21 mouse cellular contexts compared by ENCODE assay signal in the genomic region with DNA sequence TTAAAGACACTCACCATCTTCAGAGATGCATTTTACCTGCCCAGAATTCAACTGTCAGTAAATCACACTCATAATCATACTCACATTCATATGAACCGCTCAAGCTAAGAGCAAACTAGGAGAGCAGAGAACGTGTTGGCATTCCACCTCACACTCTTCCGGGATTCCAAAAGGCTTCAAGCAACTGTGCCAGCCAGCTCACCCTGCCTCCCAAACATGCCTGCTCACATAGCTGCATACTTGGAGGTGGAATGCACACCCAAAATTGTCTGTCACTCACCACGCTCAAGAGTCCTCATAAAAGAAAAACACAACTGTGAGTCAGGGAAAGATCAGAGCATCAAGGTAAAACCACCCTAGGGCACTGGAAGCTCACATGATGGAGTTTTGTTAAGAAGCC. TPM values are rescaled to one million over a fixed set of nuclear protein-coding genes. Genes with fewer than 3 reads are reported as not detected.
A peak's percentile ranks its signal among the peaks of the same experiment; 100 is the strongest.
DNase-seq lines count a peak whose midpoint lies in the region; ATAC-seq lines count a peak whose summit lies in the region.
"Had no signal": no experiment of that assay in that cellular context is flagged by ENCODE, and none has a peak within 500 bp of the region (broad histone marks: within the 10 kb centered on the region; RNA-seq: fewer than 3 reads in every experiment).

No protein-coding gene starts in this region.

- no peak overlapping the region for H3K4me2 ChIP-seq in embryonic facial prominence, embryonic 14.5 days (ENCODE audit: low read depth, low read length)
- H3K4me2 ChIP-seq in kidney, embryonic 16.5 days (replicated peaks; ENCODE audit: low read depth, low read length), result no peak overlapping the region
- peak overlapping the region; percentile 12; the same call in 1 of the 2 replicates for H3K4me2 ChIP-seq in heart, embryonic 15.5 days
- H3K4me2 ChIP-seq: forebrain, embryonic 12.5 days; hindbrain, embryonic 13.5 days; liver, embryonic 12.5 days; lung, embryonic 14.5 days; midbrain, embryonic 11.5 days; neural tube, embryonic 15.5 days had no signal

- no peak overlapping the region for H3K27ac ChIP-seq in embryonic facial prominence, embryonic 14.5 days (replicated peaks; ENCODE audit: low read depth, low read length)
- H3K27ac ChIP-seq in embryonic facial prominence, embryonic 10.5 days (replicated peaks), result no peak overlapping the region
- H3K27ac ChIP-seq in kidney, embryonic 16.5 days (ENCODE audit: low read length), result 0 out of 2 replicates have a peak overlapping the region, but pooled peaks have one; percentile 25
- peak overlapping the region; percentile 50 for H3K27ac ChIP-seq in heart, embryonic 15.5 days
- H3K27ac ChIP-seq: forebrain, embryonic 12.5 days; hindbrain, embryonic 13.5 days; liver, embryonic 12.5 days; neural tube, embryonic 15.5 days had no signal

- ATAC-seq in embryonic facial prominence, embryonic 14.5 days (ENCODE audit: low read depth), result peak; percentile 44; the same call in 1 of the 2 replicates
- no peak for ATAC-seq in kidney, embryonic 16.5 days (ENCODE audit: low FRiP score, low TSS enrichment)
- peak; percentile 73; the same call in 1 of the 2 replicates for ATAC-seq in heart, embryonic 15.5 days (replicated peaks; ENCODE audit: insufficient number of reproducible peaks, insufficient read depth, low FRiP score, low read depth)
- ATAC-seq: liver, embryonic 12.5 days had no signal

- H3K9me3 ChIP-seq in embryonic facial prominence, embryonic 14.5 days (ENCODE audit: control insufficient read depth, low read length), result no peaks in the 10 kb centered on the region
- H3K9me3 ChIP-seq in embryonic facial prominence, embryonic 10.5 days, result no peaks in the 10 kb centered on the region
- no peaks in the 10 kb centered on the region for H3K9me3 ChIP-seq in kidney, embryonic 16.5 days (ENCODE audit: low read length)
- H3K9me3 ChIP-seq in heart, embryonic 15.5 days (replicated peaks), result no peaks in the 10 kb centered on the region
- H3K9me3 ChIP-seq: forebrain, embryonic 12.5 days; hindbrain, embryonic 13.5 days; liver, embryonic 12.5 days; neural tube, embryonic 15.5 days had no signal

- no peaks in the 10 kb centered on the region for H3K27me3 ChIP-seq in embryonic facial prominence, embryonic 14.5 days (replicated peaks; ENCODE audit: control insufficient read depth, insufficient read depth, low read length)
- no peaks in the 10 kb centered on the region for H3K27me3 ChIP-seq in embryonic facial prominence, embryonic 10.5 days (replicated peaks; ENCODE audit: low read depth, poor library complexity, severe bottlenecking)
- no peaks in the 10 kb centered on the region for H3K27me3 ChIP-seq in kidney, embryonic 16.5 days (ENCODE audit: insufficient read depth, low read length)
- no peaks in the 10 kb centered on the region for H3K27me3 ChIP-seq in heart, embryonic 15.5 days
- H3K27me3 ChIP-seq: forebrain, embryonic 12.5 days; hindbrain, embryonic 13.5 days; liver, embryonic 12.5 days had no signal

- intact Hi-C loops in gastrocnemius, postnatal 14 days (cut with DNase I; ENCODE audit: low total_unique reads), result no loop called here

- 78% methylated on average over 4 of the region's 4 CpGs for WGBS in embryonic facial prominence, embryonic 14.5 days
- 86% methylated on average over 4 of the region's 4 CpGs for WGBS in embryonic facial prominence, embryonic 10.5 days
- WGBS in kidney, embryonic 16.5 days, result 88% methylated on average over 4 of the region's 4 CpGs
- WGBS in heart, embryonic 15.5 days, result 48% methylated on average over 4 of the region's 4 CpGs

- no peak overlapping the region for H3K4me3 ChIP-seq in embryonic facial prominence, embryonic 14.5 days (ENCODE audit: low read depth, low read length)
- H3K4me3 ChIP-seq in embryonic facial prominence, embryonic 10.5 days, result no peak overlapping the region
- no peak overlapping the region for H3K4me3 ChIP-seq in kidney, embryonic 16.5 days (ENCODE audit: low read length)
- H3K4me3 ChIP-seq in heart, embryonic 15.5 days, result no peak overlapping the region
- H3K4me3 ChIP-seq: forebrain, embryonic 12.5 days; gastrocnemius, adult 2 months; hindbrain, embryonic 13.5 days; liver, embryonic 12.5 days; neural tube, embryonic 15.5 days had no signal

- peaks cover 10% of the 10 kb centered on the region for H3K4me1 ChIP-seq in embryonic facial prominence, embryonic 14.5 days (ENCODE audit: control insufficient read depth, insufficient read depth, low read length)
- no peaks in the 10 kb centered on the region for H3K4me1 ChIP-seq in embryonic facial prominence, embryonic 10.5 days
- peaks cover 7% of the 10 kb centered on the region for H3K4me1 ChIP-seq in kidney, embryonic 16.5 days (ENCODE audit: insufficient read depth, low read length)
- H3K4me1 ChIP-seq in heart, embryonic 15.5 days (replicated peaks), result peaks cover 45% of the 10 kb centered on the region
- H3K4me1 ChIP-seq: forebrain, embryonic 12.5 days; liver, embryonic 12.5 days; neural tube, embryonic 15.5 days had no signal

- H3K36me3 ChIP-seq in embryonic facial prominence, embryonic 14.5 days (ENCODE audit: control insufficient read depth, insufficient read depth, low read length), result no peaks in the 10 kb centered on the region
- H3K36me3 ChIP-seq in embryonic facial prominence, embryonic 10.5 days (replicated peaks), result peaks cover 7% of the 10 kb centered on the region; the same call in 1 of the 2 replicates
- H3K36me3 ChIP-seq in kidney, embryonic 16.5 days (ENCODE audit: insufficient read depth, low read length), result peaks cover 5% of the 10 kb centered on the region; the same call in 1 of the 2 replicates
- peaks cover 5% of the 10 kb centered on the region for H3K36me3 ChIP-seq in heart, embryonic 15.5 days
- H3K36me3 ChIP-seq: forebrain, embryonic 12.5 days; hindbrain, embryonic 13.5 days; neural tube, embryonic 15.5 days had no signal

- DNase-seq in embryonic facial prominence, embryonic 14.5 days (ENCODE audit: low spot score), result peak; percentile 70
- DNase-seq in embryonic facial prominence, embryonic 10.5 days (ENCODE audit: low spot score), result no peak
- DNase-seq in kidney, postnatal 4 days, result no peak
- DNase-seq in lung, postnatal 10 days, result peak; percentile 22
- no peak for DNase-seq in gastrocnemius, postnatal 14 days
- DNase-seq in frontal cortex, postnatal 10 days (ENCODE audit: low spot score in 2 of 2), result no peak
- DNase-seq: adrenal gland, postnatal 14 days; cerebellum, adult 9-11 months; gastrocnemius, adult 2 months; kidney, adult 11 months; lung, embryonic 14.5 days; right cerebral cortex, adult 18-20 months; right cerebral cortex, postnatal 4 days; thymus, postnatal 36 days had no signal

- H3K9ac ChIP-seq in embryonic facial prominence, embryonic 14.5 days (ENCODE audit: low read depth, low read length), result no peak overlapping the region
- H3K9ac ChIP-seq in kidney, embryonic 16.5 days (replicated peaks; ENCODE audit: low read length), result no peak overlapping the region
- H3K9ac ChIP-seq in heart, embryonic 15.5 days, result no peak overlapping the region
- H3K9ac ChIP-seq: forebrain, embryonic 12.5 days; hindbrain, embryonic 13.5 days; liver, embryonic 12.5 days; lung, embryonic 14.5 days; neural tube, embryonic 15.5 days had no signal

RNA-seq across cellular contexts. Expression of a gene that starts 34.3 kb away (rescaled TPM):
- 11.6 and 12.1 TPM in 2 replicates for polyA plus RNA-seq in embryonic facial prominence, embryonic 14.5 days (2014; fragmentation: Nextera tagmentation; extraction: Ambion mirVana)
- 6.9 and 7.1 TPM in 2 replicates for polyA plus RNA-seq in embryonic facial prominence, embryonic 10.5 days (2016; fragmentation: Nextera tagmentation; extraction: Ambion mirVana)
- polyA plus RNA-seq in kidney, embryonic 16.5 days (2015; fragmentation: Nextera tagmentation; extraction: Ambion mirVana), result 7.6 and 8.7 TPM in 2 replicates
- 10.6 and 11.3 TPM in 2 replicates for polyA plus RNA-seq in heart, embryonic 15.5 days (2015; fragmentation: Nextera tagmentation; extraction: Ambion mirVana)
- 10 to 100 TPM; 20.6 to 22.4 TPM for total RNA-seq in gastrocnemius, postnatal 14 days (2021)

Comparison
In these comparisons a context has a peak if more than half of its experiments do, and no peak if none do; other contexts are left out.
1. DNase-seq: peak in embryonic facial prominence, embryonic 14.5 days (single experiment) and lung, postnatal 10 days (single experiment); none in embryonic facial prominence, embryonic 10.5 days (single experiment), kidney, postnatal 4 days (0 of 2), gastrocnemius, postnatal 14 days (single experiment) and frontal cortex, postnatal 10 days (0 of 2).
2. H3K27ac ChIP-seq: peak in kidney, embryonic 16.5 days (single experiment) and heart, embryonic 15.5 days (single experiment); none in embryonic facial prominence, embryonic 14.5 days (single experiment) and embryonic facial prominence, embryonic 10.5 days (single experiment).